Mouse (Mus musculus) monocyte, adult 2 months (primary cell): ENCODE results near the gene Wdpcp.

Experiments
- DNase-seq, 2 experiments: peaks; one replicate each; pipeline ENCODE4 v3.0.0; 2022; ENCODE audit warnings: low spot score in 2 of 2, low read depth in 1 of 2

Gene Wdpcp

DNA sequence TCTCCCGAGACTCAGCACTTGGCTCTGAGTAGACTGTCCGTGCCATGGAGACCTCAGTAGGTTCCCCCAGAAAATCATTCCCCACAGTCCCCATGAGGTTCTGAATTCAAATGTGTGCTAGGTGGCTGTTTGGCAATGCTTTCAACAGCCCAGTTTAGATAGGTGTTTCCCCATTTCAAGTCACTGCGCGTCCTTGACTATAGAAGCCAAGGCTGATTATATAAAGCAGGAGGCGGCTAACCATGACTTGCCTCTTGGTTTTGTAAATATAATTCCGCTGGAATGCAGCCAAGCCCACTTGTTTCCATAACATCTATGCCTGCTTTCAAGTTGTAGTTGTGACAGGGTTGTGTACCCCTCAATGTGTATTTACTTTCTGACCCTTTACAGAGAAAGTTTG, 157.9 kb downstream of the Wdpcp start:
- DNase-seq, result no peak

DNA sequence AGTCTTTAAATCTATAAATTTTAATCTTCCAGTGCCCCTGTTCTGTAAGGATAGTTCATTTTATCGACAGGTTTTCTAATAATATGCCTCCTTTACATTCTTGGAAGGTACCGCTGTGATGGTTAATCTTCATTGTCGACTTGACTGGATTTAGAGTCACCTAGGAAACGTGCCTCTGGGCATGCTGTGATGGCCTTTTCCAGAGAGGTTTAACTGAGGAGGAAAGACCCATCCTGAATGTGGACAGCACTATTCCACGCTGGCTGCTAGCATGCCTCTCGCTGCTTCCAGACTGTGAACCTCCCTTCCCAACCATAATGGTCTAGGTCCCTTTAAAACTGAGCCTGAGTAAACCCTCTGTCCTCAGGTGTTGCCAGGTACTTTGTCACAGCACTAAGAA, 163.2 kb downstream of the Wdpcp start:
- no peak for DNase-seq

DNA sequence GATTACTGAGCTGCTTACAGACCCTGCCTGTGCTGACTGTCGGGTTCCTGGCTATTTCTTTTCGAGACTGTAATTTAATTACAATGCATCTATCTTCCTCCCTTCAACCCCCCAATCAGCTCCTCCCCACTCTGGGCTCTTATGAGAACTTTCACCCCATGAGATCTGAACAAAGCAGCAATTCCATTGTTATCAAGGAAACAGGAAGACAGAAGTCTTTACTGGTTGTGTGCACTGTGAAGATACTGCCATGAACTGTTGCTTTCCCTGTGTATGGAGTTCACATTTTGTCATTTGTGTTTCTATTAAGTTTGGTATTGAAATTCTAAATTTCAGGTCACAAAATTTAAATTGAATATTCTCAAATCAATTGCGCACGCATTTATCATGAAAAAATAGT, 177.5 kb downstream of the Wdpcp start:
- DNase-seq, result no peak

DNA sequence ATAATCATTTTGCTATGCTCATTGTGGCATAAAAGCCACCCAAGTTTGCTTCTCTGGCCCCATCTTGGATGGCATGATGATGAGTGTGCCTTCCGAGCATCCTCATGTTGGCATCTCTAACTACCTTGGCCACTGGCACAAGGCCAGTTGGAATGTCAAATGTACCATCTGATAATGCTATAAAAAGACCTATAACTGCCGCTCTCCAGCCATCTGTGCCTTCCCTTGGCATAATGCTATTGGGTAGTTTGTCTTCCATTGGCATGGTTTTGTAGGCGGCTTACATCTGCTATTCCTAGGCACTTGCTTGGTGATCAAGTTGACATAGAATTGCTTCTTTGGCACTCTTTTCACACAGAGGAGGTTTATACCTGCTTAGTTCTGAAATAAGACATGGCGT, 191.2 kb downstream of the Wdpcp start:
- no peak for DNase-seq

DNA sequence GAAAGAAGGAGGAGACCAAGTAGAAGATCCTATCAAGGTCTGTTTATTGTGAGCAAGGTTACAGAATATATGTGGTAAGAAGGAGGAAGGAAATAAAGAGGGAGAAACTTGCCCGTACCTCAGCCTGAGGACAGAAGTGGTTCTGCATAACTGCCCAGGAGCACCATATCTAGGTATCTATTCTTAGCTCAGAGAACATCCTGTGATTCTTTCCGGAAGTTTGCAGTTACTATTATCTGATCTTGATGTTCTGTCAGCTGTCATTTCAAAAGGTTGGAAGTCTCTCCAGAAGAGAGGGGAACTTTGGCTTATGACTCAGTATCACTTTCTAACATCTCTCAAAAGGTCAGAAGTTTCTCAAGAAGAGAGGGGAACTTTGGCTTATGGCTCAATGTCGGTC, 216.8 kb downstream of the Wdpcp start:
- no peak for DNase-seq

DNA sequence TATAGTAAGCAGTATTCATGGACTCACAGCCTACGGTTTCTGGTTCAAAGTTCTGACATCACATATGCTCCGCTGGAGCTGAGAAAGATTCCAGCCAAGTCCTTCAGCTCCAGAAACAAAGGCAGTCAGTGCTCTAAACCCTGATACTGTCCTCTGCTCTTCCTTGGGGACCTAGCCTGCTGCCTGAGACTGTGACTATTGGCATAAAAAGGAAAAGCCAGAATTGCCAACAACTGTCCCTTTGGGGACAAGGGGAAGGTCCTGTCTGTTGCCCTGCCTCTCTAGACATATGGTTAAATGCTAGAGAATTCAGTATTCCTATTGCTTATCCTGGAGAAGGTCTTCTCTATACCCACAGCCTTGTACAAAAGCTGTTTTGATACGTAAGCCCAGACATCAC, 252.9 kb downstream of the Wdpcp start:
- no peak for DNase-seq

DNA sequence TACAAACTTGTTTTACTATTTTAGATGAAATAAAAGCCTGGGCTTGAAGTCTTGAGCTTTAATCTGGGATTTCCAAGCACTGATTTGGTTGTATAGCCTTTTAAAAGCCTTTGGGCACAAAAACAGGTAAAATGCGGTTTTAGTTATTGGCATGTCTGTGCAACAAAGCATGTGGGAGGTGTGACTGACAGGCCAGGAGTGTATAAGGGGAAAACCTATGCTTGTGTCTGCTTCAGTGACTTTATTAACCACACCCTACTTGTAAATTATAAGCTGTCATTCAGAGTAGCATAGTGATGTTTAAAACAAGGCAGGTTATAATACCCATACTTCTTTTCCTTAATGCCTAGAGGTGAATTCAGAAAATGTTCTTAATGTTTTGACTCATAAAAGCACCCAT, 254.5 kb downstream of the Wdpcp start:
- DNase-seq, result no peak

DNA sequence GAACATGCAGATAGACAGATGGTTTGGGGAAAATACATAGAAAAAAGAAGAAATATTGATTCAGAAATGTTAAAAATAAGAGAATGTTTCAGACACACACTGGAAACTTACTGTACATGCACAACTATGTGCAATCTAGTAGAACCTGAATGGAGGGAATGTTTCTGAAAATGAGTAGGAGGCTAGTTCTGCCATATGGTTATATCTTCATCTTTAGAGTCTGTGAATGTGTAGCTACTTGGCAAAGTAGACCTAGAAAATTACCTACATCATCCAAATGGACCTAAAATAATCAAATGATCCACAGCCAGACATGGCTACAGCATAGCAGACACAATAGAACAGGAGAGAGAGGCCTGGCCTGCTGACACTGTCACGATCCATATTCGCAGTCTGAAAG, 275.0 kb downstream of the Wdpcp start:
- no peak for DNase-seq

DNA sequence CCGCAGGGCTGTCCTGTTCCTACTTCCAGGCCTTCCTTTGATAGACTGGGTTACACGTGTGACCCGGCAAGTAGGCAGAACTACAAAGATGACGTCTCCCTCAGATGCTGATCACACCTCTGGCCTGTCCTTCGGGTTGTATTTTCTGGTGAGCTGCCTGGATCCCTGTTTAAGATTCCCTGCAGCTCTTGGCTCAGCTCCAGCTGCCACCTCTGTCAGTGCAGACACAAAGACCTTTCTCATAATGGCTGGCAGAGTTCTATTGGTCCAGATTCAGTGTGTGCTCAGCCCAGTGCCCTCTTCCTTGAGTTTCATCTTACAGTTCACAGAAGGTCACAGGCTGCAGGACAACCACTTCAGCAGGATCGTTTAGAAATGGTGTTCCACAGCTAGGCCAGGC, 292.0 kb downstream of the Wdpcp start:
- DNase-seq, result no peak

DNA sequence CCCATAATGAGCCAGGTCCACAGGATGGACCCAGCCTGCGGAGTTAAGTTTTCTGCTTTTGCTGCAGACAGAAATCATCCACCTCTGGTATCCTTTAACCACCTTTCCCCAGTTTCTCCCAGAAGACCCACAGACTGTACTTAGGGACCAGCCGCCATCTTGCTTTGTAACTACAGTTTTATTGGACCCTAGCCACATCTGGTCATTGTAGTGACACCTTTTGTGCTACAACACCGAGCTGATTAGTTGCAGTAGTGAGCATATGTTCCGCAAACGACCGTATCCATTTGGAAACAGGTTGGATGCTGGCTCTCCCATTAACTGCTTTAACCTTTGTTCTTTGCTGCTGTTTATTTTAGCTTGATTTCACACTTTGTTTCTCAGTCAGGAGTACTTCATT, 292.5 kb downstream of the Wdpcp start:
- DNase-seq, result no peak

DNA sequence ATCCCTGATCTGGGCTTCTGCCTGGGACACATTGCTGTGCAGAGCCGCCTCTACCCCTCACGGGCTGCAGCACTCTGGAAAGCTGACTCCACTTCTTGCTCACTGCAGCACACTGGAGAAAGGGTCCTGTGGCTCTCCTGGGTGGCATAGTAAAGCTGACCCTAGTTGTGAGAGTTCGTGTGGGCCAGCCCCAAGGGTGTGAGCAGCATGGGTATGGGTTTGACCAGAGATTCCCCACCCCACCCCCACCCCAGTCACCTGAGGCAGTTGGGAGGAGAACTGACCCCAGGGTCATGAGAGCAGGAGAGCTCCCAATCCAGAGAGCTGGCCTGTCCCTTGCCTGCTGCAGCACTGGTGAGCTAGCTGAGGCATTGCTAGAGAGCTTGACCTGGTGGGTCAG, 296.6 kb downstream of the Wdpcp start:
- DNase-seq, result no peak

DNA sequence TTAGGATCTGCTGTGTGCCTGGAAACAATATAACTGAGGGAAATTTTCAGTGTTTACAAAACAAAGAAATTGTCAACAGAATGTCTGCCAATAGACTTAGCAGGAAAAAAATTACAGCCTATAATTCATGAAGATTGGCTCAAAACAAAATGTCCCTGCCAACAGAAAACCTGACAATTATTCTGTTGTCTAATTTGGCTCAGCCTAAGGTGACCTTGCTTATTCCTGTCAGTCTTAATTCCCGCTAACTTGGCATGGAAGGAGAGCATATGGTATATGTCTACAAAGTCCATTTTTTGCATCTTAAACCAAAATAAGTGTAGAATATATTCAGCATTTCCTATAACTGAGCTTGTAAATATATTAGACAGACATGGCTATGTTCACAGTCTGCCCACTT, 298.8 kb downstream of the Wdpcp start:
- no peak for DNase-seq

DNA sequence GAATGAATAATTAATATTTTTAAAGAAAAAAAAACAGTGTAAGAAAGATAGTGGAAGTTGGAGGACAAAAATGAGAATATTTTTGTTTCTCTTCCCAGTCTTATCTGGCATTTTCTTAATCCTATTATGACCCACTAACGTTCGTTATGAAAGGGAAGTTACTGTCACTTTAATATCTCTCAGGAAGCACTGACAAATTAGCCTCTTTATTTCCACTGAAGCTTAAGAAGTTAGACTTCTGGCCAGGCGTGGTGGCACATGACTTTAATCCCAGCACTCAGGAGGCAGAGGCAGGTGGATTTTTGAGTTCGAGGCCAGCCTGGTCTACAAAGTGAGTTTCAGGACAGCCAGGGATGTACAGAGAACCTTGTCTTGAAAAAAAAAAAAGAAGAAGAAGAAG, 299.7 kb downstream of the Wdpcp start:
- no peak for DNase-seq

DNA sequence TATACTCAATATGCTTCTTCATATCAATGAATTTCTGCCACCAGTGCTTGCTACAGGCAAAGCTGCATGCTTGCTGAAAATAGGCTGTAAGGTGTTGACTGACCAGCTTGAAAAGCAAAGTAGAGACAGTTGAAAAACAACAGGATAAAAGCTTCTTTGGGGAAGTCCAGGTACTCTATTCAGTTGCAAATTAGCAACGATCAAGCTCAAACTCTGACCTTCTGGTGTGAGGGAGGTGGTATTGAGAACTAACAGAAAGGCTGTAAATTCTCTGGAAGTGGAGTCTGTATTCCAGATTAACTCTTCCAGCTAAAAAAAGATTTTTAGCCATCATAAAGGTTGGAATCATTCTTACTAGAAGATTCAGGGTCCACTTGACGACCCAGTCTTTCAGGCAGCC, 303.0 kb downstream of the Wdpcp start:
- no peak for DNase-seq

DNA sequence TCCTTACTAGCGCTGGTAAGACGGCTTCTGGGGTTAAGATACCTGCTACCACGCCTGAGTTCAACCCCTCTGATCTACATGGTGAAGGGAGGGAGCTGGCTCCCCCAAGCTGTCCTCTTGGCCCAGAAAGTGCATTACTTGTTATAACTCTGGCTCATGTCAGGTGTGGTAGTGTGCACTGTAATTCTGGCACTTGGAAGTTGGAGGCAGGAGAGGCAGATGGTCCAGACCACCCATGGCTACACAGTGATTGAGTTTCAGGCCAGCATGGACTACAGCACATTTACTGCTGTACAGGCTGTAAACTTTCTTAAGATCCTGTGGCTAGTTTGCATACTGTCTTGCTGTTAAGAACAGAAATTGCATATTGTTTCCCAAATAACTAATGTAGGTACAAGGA, 322.7 kb downstream of the Wdpcp start:
- DNase-seq, result no peak

DNA sequence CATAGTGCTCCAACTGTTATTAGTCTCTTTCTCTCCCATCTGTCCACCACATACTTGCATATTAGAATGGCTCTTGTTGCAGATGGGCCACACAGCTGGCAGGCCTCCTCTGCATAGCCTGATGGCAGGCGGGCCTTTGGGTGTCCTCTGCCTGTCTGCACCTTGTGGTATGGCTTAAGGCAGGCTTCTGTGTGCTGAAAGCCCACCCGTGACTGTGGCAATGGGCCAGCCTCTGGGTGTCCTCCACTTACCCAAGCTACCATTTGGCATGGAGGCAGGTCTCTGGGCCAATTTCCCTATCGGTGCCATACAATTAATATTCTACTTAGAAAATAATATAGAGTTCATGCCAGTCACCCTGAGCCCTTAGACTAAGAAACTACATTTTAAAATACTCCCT, 350.5 kb downstream of the Wdpcp start:
- DNase-seq, result no peak
